Mouse (Mus musculus): ENCODE data around the gene Zfp780b. TPM values are rescaled to one million over a fixed set of nuclear protein-coding genes. Genes with fewer than 3 reads are reported as not detected.

The Zfp780b gene
- total RNA-seq (2023), result 1 to 10 TPM; 4.6 to 5.3 TPM

GRCm38 (mm10) chr7:27978683-27979528 is at the start of gene Zfp780b:
Gene Zfp780b (minus strand): TSS chr7:27979171.

DNA sequence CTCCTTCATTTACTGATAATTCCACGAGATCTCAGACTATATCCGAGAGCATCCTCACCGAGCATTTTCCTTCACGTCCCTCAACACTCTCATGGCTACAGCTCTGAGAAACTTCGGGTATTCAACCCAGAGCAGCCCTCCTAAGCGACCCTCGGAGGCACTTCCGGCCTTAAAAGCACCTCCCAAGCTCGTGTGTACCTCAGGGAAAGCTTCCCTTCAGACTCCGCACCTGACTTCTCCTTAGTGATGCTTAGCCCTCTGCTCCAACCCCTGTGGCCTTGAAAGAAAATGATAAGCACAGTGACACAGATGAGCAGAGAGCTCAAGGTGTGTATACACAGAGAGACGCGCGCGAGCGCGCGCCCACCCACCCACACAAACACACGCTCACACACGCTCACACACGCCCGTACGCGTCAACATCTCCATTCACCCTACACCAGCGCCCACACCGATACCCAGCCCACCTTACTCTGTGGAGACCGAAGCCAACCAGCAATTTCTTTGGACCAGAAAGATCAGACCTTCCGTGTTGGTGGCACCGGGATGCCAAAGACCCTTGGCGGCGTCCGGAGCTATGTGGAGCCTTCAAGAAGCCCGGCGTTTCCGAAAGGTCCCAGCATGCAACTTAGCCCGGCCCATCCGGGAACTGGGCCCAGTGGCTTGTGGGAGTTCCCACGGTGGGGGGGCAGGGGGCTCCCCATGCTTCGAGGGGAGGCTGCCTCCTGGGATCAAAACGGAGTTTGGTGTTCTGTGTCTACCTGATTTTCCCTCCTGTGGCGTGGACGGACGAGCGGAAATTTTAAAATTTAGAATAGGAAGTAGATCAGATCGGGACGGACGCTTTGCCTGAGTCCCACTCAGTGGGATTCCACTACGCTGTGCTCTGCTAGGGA is 34.8 kb upstream of the Zfp780b start, which contains the start of gene Zfp850:
TSS of gene Zfp850 (minus strand) at position 567 of the 896 bp plus-strand sequence.

GRCm38 (mm10) chr7:27928818-27929695 is 49.9 kb downstream of the Zfp780b start, which contains the start of gene Zfp974:
Gene Zfp974 (minus strand): TSS chr7:27929460.

Other genes starting within 250 kb of the Zfp780b start
- gene Zfp60, start 247.8 kb downstream of the Zfp780b start, total RNA-seq (2023), result 1 to 10 TPM; 2.7 to 3.6 TPM
- 1 to 10 TPM; 4.2 to 4.8 TPM for gene Zfp626, start 172.0 kb downstream of the Zfp780b start, total RNA-seq (2023)
- gene Zfp59, start 140.6 kb downstream of the Zfp780b start, total RNA-seq (2023), result 1 to 10 TPM in 1 of 2 experiments, under 1 TPM in 1; 0.73 to 1.3 TPM
- 1 to 10 TPM; 3.4 to 4.7 TPM for gene Zfp607a, start 121.6 kb downstream of the Zfp780b start, total RNA-seq (2023)
- 1 to 10 TPM; 1.9 to 3.4 TPM for gene Zfp974, start 49.7 kb downstream of the Zfp780b start, total RNA-seq (2023)
- 1 to 10 TPM; 1.3 to 1.5 TPM for gene Zfp850, start 34.9 kb upstream of the Zfp780b start, total RNA-seq (2023)
- 10 to 100 TPM; 64.9 to 84.1 TPM for gene Psmc4, start 70.9 kb upstream of the Zfp780b start, total RNA-seq (2023)
- gene Fcgbp, start 92.1 kb upstream of the Zfp780b start, total RNA-seq (2023), result not detected
- gene 9530053A07Rik, start 150.3 kb upstream of the Zfp780b start, total RNA-seq (2023), result not detected
- 10 to 100 TPM; 62.5 to 81.4 TPM for gene Fbl, start 190.5 kb upstream of the Zfp780b start, total RNA-seq (2023)
- 10 to 100 TPM; 13.9 to 15.7 TPM for gene Dyrk1b, start 200.3 kb upstream of the Zfp780b start, total RNA-seq (2023)

All from neutrophil, adult 59 days (primary cell).